8 mouse cellular contexts compared by ENCODE assay signal in genomic region chr4:155094565-155094964, GRCm38 (mm10). TPM values are rescaled to one million over a fixed set of nuclear protein-coding genes. Genes with fewer than 3 reads are reported as not detected.
A peak's percentile ranks its signal among the peaks of the same experiment; 100 is the strongest.
DNase-seq lines count a peak whose midpoint lies in the region; ATAC-seq and TF ChIP-seq lines count a peak whose summit lies in the region.

No protein-coding gene starts in this region.

- DNase-seq in right cerebral cortex, adult 2 months (ENCODE audit: low spot score in 2 of 2): peak; percentile 46 to 47
- DNase-seq in right cerebral cortex, postnatal 25 days: no peak
- peak; percentile 52 for DNase-seq in kidney, adult 9 months
- peak; percentile 67 for DNase-seq in lung, postnatal 10 days
- DNase-seq in retina, postnatal 1 day: peak; percentile 71
- no peak for DNase-seq in left cerebral cortex, adult 9 months (ENCODE audit: low spot score in 2 of 2)

- peak; percentile 62 for ATAC-seq in erythroblast, adult 5-6 weeks (replicated peaks; ENCODE audit: low FRiP score, poor library complexity, severe bottlenecking)

- 75% methylated on average over 3 of the region's 3 CpGs for WGBS in bone marrow, adult 2 months

- TF ChIP-seq POLR2A in bone marrow, adult 2 months (IDR thresholded peaks at IDR 0.05; ENCODE audit: borderline replicate concordance, control insufficient read depth, low read depth, low read length): no peak

- TF ChIP-seq CTCF in bone marrow, adult 2 months (IDR thresholded peaks at IDR 0.05; ENCODE audit: control insufficient read depth, insufficient read depth, low read length): peak; percentile 78

- H3K27ac ChIP-seq in bone marrow, adult 2 months (ENCODE audit: control insufficient read depth, insufficient read depth, low read depth, low read length, poor library complexity): no peak overlapping the region

- H3K4me1 ChIP-seq in bone marrow, adult 2 months (ENCODE audit: control insufficient read depth, insufficient read depth, low read length): no peaks in the 10 kb centered on the region

- no peak overlapping the region for H3K4me3 ChIP-seq in bone marrow, adult 2 months (replicated peaks; ENCODE audit: control insufficient read depth, low read depth, low read length)

RNA-seq across cellular contexts. Expression of gene Morn1, which starts 8.2 kb away (rescaled TPM):
- 2.0 and 6.5 TPM in 2 replicates for polyA plus RNA-seq in bone marrow, adult 2 months (2011; ENCODE audit: insufficient read depth, insufficient read length, low replicate concordance, missing spikeins)
- 2.9 TPM in 1 of 2 replicates, not detected in the other for total RNA-seq in erythroblast, adult 5-6 weeks (2015; ENCODE audit: low replicate concordance)
- total RNA-seq in erythroblast, adult 5-6 weeks (2017; ENCODE audit: low replicate concordance): 0.28 TPM in 1 of 2 replicates, not detected in the other

RNA-seq across cellular contexts. Expression of gene Rer1, which starts 8.4 kb away (rescaled TPM):
- polyA plus RNA-seq in bone marrow, adult 2 months (2011; ENCODE audit: insufficient read depth, insufficient read length, low replicate concordance, missing spikeins): 41.1 and 55.8 TPM in 2 replicates
- total RNA-seq in erythroblast, adult 5-6 weeks (2015; ENCODE audit: low replicate concordance): 27.1 and 49.3 TPM in 2 replicates
- total RNA-seq in erythroblast, adult 5-6 weeks (2017; ENCODE audit: low replicate concordance): 34.8 and 36.0 TPM in 2 replicates

RNA-seq across cellular contexts. Expression of gene Pex10, which starts 27.7 kb away (rescaled TPM):
- polyA plus RNA-seq in bone marrow, adult 2 months (2011; ENCODE audit: insufficient read depth, insufficient read length, low replicate concordance, missing spikeins): 3.4 and 12.1 TPM in 2 replicates
- 0.42 and 2.7 TPM in 2 replicates for total RNA-seq in erythroblast, adult 5-6 weeks (2015; ENCODE audit: low replicate concordance)
- total RNA-seq in erythroblast, adult 5-6 weeks (2017; ENCODE audit: low replicate concordance): 0.42 and 3.6 TPM in 2 replicates

RNA-seq across cellular contexts. Expression of gene Plch2, which starts 38.0 kb away (rescaled TPM):
- polyA plus RNA-seq in bone marrow, adult 2 months (2011; ENCODE audit: insufficient read depth, insufficient read length, low replicate concordance, missing spikeins): not detected in 2 replicates
- not detected in 2 replicates for total RNA-seq in erythroblast, adult 5-6 weeks (2015; ENCODE audit: low replicate concordance)
- not detected in 2 replicates for total RNA-seq in erythroblast, adult 5-6 weeks (2017; ENCODE audit: low replicate concordance)

Comparison
In these comparisons a context has a peak if more than half of its experiments do, and no peak if none do; other contexts are left out.
1. DNase-seq: peak in right cerebral cortex, adult 2 months (2 of 2), kidney, adult 9 months (single experiment), lung, postnatal 10 days (single experiment) and retina, postnatal 1 day (single experiment); none in right cerebral cortex, postnatal 25 days (single experiment) and left cerebral cortex, adult 9 months (0 of 2).